Mouse (Mus musculus): ENCODE measurements around the gene Mfsd2b. TPM values are rescaled to one million over a fixed set of nuclear protein-coding genes. Genes with fewer than 3 reads are reported as not detected.
"Not testable (repeated sequence)": the region's sequence is repeated elsewhere in the genome, so short reads cannot be mapped to it uniquely, and the experiment has no call there.

Mfsd2b gene
- polyA plus RNA-seq, 1 experiment from 2014 or later, result 0.81 TPM

- no peak overlapping the region; the same call in 1 of the 2 replicates for H3K4me3 ChIP-seq
- no peak for ATAC-seq (replicated peaks)
- no peak overlapping the region for H3K9ac ChIP-seq (replicated peaks)
- 0 out of 2 replicates have a peak, but pooled peaks cover 3% of the 10 kb centered on the region for H3K36me3 ChIP-seq
- H3K27ac ChIP-seq (replicated peaks), result no peak overlapping the region
- WGBS, result 52% methylated on average over 7 of the region's 7 CpGs
- H3K4me2 ChIP-seq (replicated peaks), result no peak overlapping the region
- H3K9me3 ChIP-seq, result no peaks in the 10 kb centered on the region
- H3K27me3 ChIP-seq, result no peaks in the 10 kb centered on the region
- H3K4me1 ChIP-seq, result peaks cover 12% of the 10 kb centered on the region; the same call in 1 of the 2 replicates
These were observed 31.8 kb upstream of the Mfsd2b start for GRCm38 (mm10) chr12:4905946-4906345.

- Histone ChIP-seq H3K27ac (replicated peaks) (no peak overlapping the region), H3K27me3 (no peaks in the 10 kb centered on the region), H3K9me3 (no peaks in the 10 kb centered on the region), H3K36me3 (peaks cover 12% of the 10 kb centered on the region), H3K4me3 (no peak overlapping the region), H3K9ac (replicated peaks) (no peak overlapping the region), H3K4me1 (no peaks in the 10 kb centered on the region), H3K4me2 (replicated peaks) (no peak overlapping the region)
- WGBS, result 86% methylated on average over 5 of the region's 5 CpGs
- ATAC-seq (replicated peaks), result no peak
These were observed 23.9 kb upstream of the Mfsd2b start for GRCm38 (mm10) chr12:4898024-4898423.

GRCm38 (mm10) chr12:4889891-4890290, 15.7 kb upstream of the Mfsd2b start:
- no peaks in the 10 kb centered on the region for H3K4me1 ChIP-seq
- ATAC-seq (replicated peaks), result no peak
- H3K36me3 ChIP-seq, result peaks cover 15% of the 10 kb centered on the region
- no peak overlapping the region for H3K27ac ChIP-seq (replicated peaks)
- H3K4me2 ChIP-seq (replicated peaks), result no peak overlapping the region
- H3K27me3 ChIP-seq, result no peaks in the 10 kb centered on the region
- no peaks in the 10 kb centered on the region for H3K9me3 ChIP-seq
- H3K9ac ChIP-seq (replicated peaks), result no peak overlapping the region
- 92% methylated on average over 1 of the region's 1 CpGs for WGBS
- no peak overlapping the region for H3K4me3 ChIP-seq

- no peak for ATAC-seq (replicated peaks)
- Histone ChIP-seq H3K4me1 (no peaks in the 10 kb centered on the region), H3K9ac (replicated peaks) (no peak overlapping the region), H3K27me3 (no peaks in the 10 kb centered on the region), H3K9me3 (no peaks in the 10 kb centered on the region), H3K4me3 (no peak overlapping the region), H3K36me3 (peaks cover 16% of the 10 kb centered on the region), H3K27ac (replicated peaks) (no peak overlapping the region), H3K4me2 (replicated peaks) (no peak overlapping the region)
- whole genome bisulfite sequencing, result 92% methylated on average over 2 of the region's 2 CpGs
These were observed 15.1 kb upstream of the Mfsd2b start for GRCm38 (mm10) chr12:4889251-4889650.

GRCm38 (mm10) chr12:4888739-4889138, 14.6 kb upstream of the Mfsd2b start:
- H3K9ac ChIP-seq (replicated peaks), result no peak overlapping the region
- H3K4me3 ChIP-seq, result no peak overlapping the region
- peaks cover 16% of the 10 kb centered on the region for H3K36me3 ChIP-seq
- no peaks in the 10 kb centered on the region for H3K4me1 ChIP-seq
- no peak overlapping the region for H3K4me2 ChIP-seq (replicated peaks)
- H3K27ac ChIP-seq (replicated peaks), result no peak overlapping the region
- H3K27me3 ChIP-seq, result no peaks in the 10 kb centered on the region
- H3K9me3 ChIP-seq, result no peaks in the 10 kb centered on the region
- no peak for ATAC-seq (replicated peaks)

- WGBS, result 96% methylated on average over 4 of the region's 4 CpGs
- not testable (repeated sequence) for H3K4me1 ChIP-seq; ATAC-seq (replicated peaks); H3K4me3 ChIP-seq; H3K27me3 ChIP-seq; H3K27ac ChIP-seq (replicated peaks); H3K9ac ChIP-seq (replicated peaks); H3K4me2 ChIP-seq (replicated peaks); H3K9me3 ChIP-seq
- H3K36me3 ChIP-seq, result peaks cover 20% of the 10 kb centered on the region
These were observed 12.4 kb upstream of the Mfsd2b start for GRCm38 (mm10) chr12:4886581-4886980.

- Histone ChIP-seq H3K36me3 (peaks cover 24% of the 10 kb centered on the region), H3K27me3 (no peaks in the 10 kb centered on the region), H3K27ac (replicated peaks) (no peak overlapping the region), H3K4me2 (replicated peaks) (no peak overlapping the region), H3K9me3 (no peaks in the 10 kb centered on the region), H3K9ac (replicated peaks) (no peak overlapping the region), H3K4me3 (no peak overlapping the region), H3K4me1 (no peaks in the 10 kb centered on the region)
- WGBS, result 68% methylated on average over 1 of the region's 1 CpGs
- ATAC-seq (replicated peaks), result no peak
These were observed 10.9 kb upstream of the Mfsd2b start for GRCm38 (mm10) chr12:4885062-4885461.

GRCm38 (mm10) chr12:4882086-4882485, 7.9 kb upstream of the Mfsd2b start:
- Histone ChIP-seq H3K36me3 (peaks cover 33% of the 10 kb centered on the region), H3K4me1 (no peaks in the 10 kb centered on the region), H3K27ac (replicated peaks) (no peak overlapping the region), H3K4me2 (replicated peaks) (no peak overlapping the region), H3K4me3 (no peak overlapping the region), H3K27me3 (no peaks in the 10 kb centered on the region), H3K9me3 (no peaks in the 10 kb centered on the region), H3K9ac (replicated peaks) (no peak overlapping the region)
- WGBS, result 92% methylated on average over 2 of the region's 2 CpGs
- ATAC-seq (replicated peaks), result no peak

GRCm38 (mm10) chr12:4879048-4879447, 4.9 kb upstream of the Mfsd2b start:
- H3K27me3 ChIP-seq, result no peaks in the 10 kb centered on the region
- H3K27ac ChIP-seq (replicated peaks), result no peak overlapping the region
- no peaks in the 10 kb centered on the region for H3K9me3 ChIP-seq
- no peak overlapping the region for H3K4me3 ChIP-seq
- H3K9ac ChIP-seq (replicated peaks), result no peak overlapping the region
- no peak for ATAC-seq (replicated peaks)
- no peak overlapping the region for H3K4me2 ChIP-seq (replicated peaks)
- 93% methylated on average over 5 of the region's 5 CpGs for WGBS
- peaks cover 30% of the 10 kb centered on the region for H3K36me3 ChIP-seq
- H3K4me1 ChIP-seq, result peaks cover 7% of the 10 kb centered on the region

- ATAC-seq (replicated peaks), result no peak
- Histone ChIP-seq H3K4me2 (replicated peaks) (no peak overlapping the region), H3K9me3 (no peaks in the 10 kb centered on the region), H3K27ac (replicated peaks) (no peak overlapping the region), H3K4me3 (no peak overlapping the region), H3K27me3 (no peaks in the 10 kb centered on the region), H3K36me3 (peaks cover 29% of the 10 kb centered on the region), H3K4me1 (peaks cover 11% of the 10 kb centered on the region), H3K9ac (replicated peaks) (no peak overlapping the region)
- 88% methylated on average over 9 of the region's 9 CpGs for WGBS
These were observed 4.2 kb upstream of the Mfsd2b start for GRCm38 (mm10) chr12:4878296-4878783.

- Histone ChIP-seq H3K9ac (replicated peaks) (no peak overlapping the region), H3K36me3 (peaks cover 13% of the 10 kb centered on the region), H3K27me3 (no peaks in the 10 kb centered on the region), H3K9me3 (no peaks in the 10 kb centered on the region), H3K4me3 (no peak overlapping the region), H3K4me1 (peaks cover 11% of the 10 kb centered on the region), H3K27ac (replicated peaks) (no peak overlapping the region), H3K4me2 (replicated peaks) (no peak overlapping the region)
- WGBS, result 77% methylated on average over 8 of the region's 8 CpGs
- no peak for ATAC-seq (replicated peaks)
These were observed 1.5 kb upstream of the Mfsd2b start for GRCm38 (mm10) chr12:4875623-4876022.

- Histone ChIP-seq H3K4me2 (replicated peaks) (peak overlapping the region; percentile 95), H3K36me3 (no peaks in the 10 kb centered on the region; the same call in 1 of the 2 replicates), H3K27ac (replicated peaks) (no peak overlapping the region), H3K4me1 (peaks cover 11% of the 10 kb centered on the region), H3K27me3 (no peaks in the 10 kb centered on the region), H3K9ac (replicated peaks) (no peak overlapping the region), H3K4me3 (peak overlapping the region; percentile 43; the same call in 1 of the 2 replicates), H3K9me3 (no peaks in the 10 kb centered on the region)
- WGBS, result 86% methylated on average over 6 of the region's 6 CpGs
- ATAC-seq (replicated peaks), result no peak
These were observed 628 bp downstream of the Mfsd2b start for GRCm38 (mm10) chr12:4873531-4873930.

- Histone ChIP-seq H3K27me3 (no peaks in the 10 kb centered on the region), H3K9ac (replicated peaks) (no peak overlapping the region), H3K9me3 (no peaks in the 10 kb centered on the region), H3K4me2 (replicated peaks) (no peak overlapping the region), H3K36me3 (no peaks in the 10 kb centered on the region), H3K4me3 (no peak overlapping the region), H3K4me1 (peaks cover 11% of the 10 kb centered on the region), H3K27ac (replicated peaks) (no peak overlapping the region)
- WGBS, result 76% methylated on average over 5 of the region's 5 CpGs
- no peak for ATAC-seq (replicated peaks)
These were observed 1.1 kb downstream of the Mfsd2b start for GRCm38 (mm10) chr12:4872983-4873477.
